Comparison of ENCODE assay signal across 18 mouse cellular contexts in genomic region chr1:193229570-193229969, GRCm38 (mm10). TPM values are rescaled to one million over a fixed set of nuclear protein-coding genes. Genes with fewer than 3 reads are reported as not detected.
DNase-seq lines count a peak whose midpoint lies in the region; ATAC-seq and TF ChIP-seq lines count a peak whose summit lies in the region.
"Had no signal": no experiment of that assay in that cellular context is flagged by ENCODE, and none has a peak within 500 bp of the region (broad histone marks: within the 10 kb centered on the region; RNA-seq: fewer than 3 reads in every experiment).

No protein-coding gene starts in this region.

- H3K4me1 ChIP-seq in kidney, embryonic 15.5 days: peaks cover 41% of the 10 kb centered on the region
- peaks cover 23% of the 10 kb centered on the region for H3K4me1 ChIP-seq in liver, adult 2 months (ENCODE audit: control insufficient read depth, insufficient read depth, low read length)
- H3K4me1 ChIP-seq in midbrain, postnatal 0 days (ENCODE audit: insufficient read depth, low read length): no peaks in the 10 kb centered on the region
- H3K4me1 ChIP-seq: forebrain, embryonic 15.5 days; hindbrain, embryonic 12.5 days had no signal

- WGBS in kidney, embryonic 15.5 days: 89% methylated on average over 5 of the region's 5 CpGs
- 28% methylated on average over 5 of the region's 5 CpGs for WGBS in liver, adult 2 months
- 95% methylated on average over 5 of the region's 5 CpGs for WGBS in midbrain, postnatal 0 days

- no peaks in the 10 kb centered on the region for H3K27me3 ChIP-seq in kidney, embryonic 15.5 days
- no peaks in the 10 kb centered on the region for H3K27me3 ChIP-seq in liver, adult 2 months (ENCODE audit: control insufficient read depth, insufficient read depth, low read length)
- H3K27me3 ChIP-seq in midbrain, postnatal 0 days (ENCODE audit: insufficient read depth, low read length): no peaks in the 10 kb centered on the region
- H3K27me3 ChIP-seq: forebrain, embryonic 15.5 days; hindbrain, embryonic 12.5 days had no signal

- TF ChIP-seq CTCF in liver, adult 2 months (IDR thresholded peaks at IDR 0.05; ENCODE audit: low read depth, low read length): no peak
- no peak for TF ChIP-seq CTCF in midbrain, postnatal 0 days (IDR thresholded peaks at IDR 0.05)

- no peak overlapping the region for H3K27ac ChIP-seq in kidney, embryonic 15.5 days
- peak overlapping the region; percentile 77 for H3K27ac ChIP-seq in liver, adult 2 months (replicated peaks; ENCODE audit: insufficient read depth, low read depth, low read length)
- no peak overlapping the region for H3K27ac ChIP-seq in midbrain, postnatal 0 days (ENCODE audit: low read depth, low read length)
- H3K27ac ChIP-seq: embryonic facial prominence, embryonic 10.5 days; forebrain, embryonic 15.5 days; heart, embryonic 10.5 days; hindbrain, embryonic 12.5 days had no signal

- no peaks in the 10 kb centered on the region for H3K9me3 ChIP-seq in kidney, embryonic 15.5 days (replicated peaks)
- no peaks in the 10 kb centered on the region for H3K9me3 ChIP-seq in midbrain, postnatal 0 days (ENCODE audit: low read length)
- H3K9me3 ChIP-seq: embryonic facial prominence, embryonic 10.5 days; forebrain, embryonic 15.5 days; heart, embryonic 10.5 days; hindbrain, embryonic 12.5 days had no signal

- TF ChIP-seq POLR2A in liver, adult 2 months (IDR thresholded peaks at IDR 0.05; ENCODE audit: extremely low read depth, insufficient read depth, low read length): no peak

- no peak for ATAC-seq in kidney, embryonic 15.5 days (replicated peaks; ENCODE audit: low FRiP score)
- peak; percentile 53 for ATAC-seq in megakaryocyte progenitor cell, adult 5-6 weeks (replicated peaks; ENCODE audit: poor library complexity)
- no peak for ATAC-seq in midbrain, postnatal 0 days (ENCODE audit: low FRiP score)
- ATAC-seq: forebrain, embryonic 15.5 days had no signal

- no peak overlapping the region for H3K9ac ChIP-seq in kidney, embryonic 15.5 days
- no peak overlapping the region for H3K9ac ChIP-seq in liver, adult 2 months (ENCODE audit: low read depth, low read length)
- no peak overlapping the region for H3K9ac ChIP-seq in midbrain, postnatal 0 days (replicated peaks; ENCODE audit: low read length, poor library complexity, severe bottlenecking)
- H3K9ac ChIP-seq: forebrain, embryonic 15.5 days; hindbrain, embryonic 12.5 days had no signal

- no peak overlapping the region for H3K4me3 ChIP-seq in kidney, embryonic 15.5 days (replicated peaks)
- no peak overlapping the region for H3K4me3 ChIP-seq in liver, adult 2 months (ENCODE audit: insufficient read depth, low read depth, low read length)
- H3K4me3 ChIP-seq in midbrain, postnatal 0 days (ENCODE audit: low read depth, low read length): no peak overlapping the region
- H3K4me3 ChIP-seq: embryonic facial prominence, embryonic 10.5 days; forebrain, embryonic 15.5 days; heart, embryonic 10.5 days; hindbrain, embryonic 12.5 days had no signal

- H3K4me2 ChIP-seq in kidney, embryonic 15.5 days: no peak overlapping the region
- no peak overlapping the region for H3K4me2 ChIP-seq in midbrain, postnatal 0 days (ENCODE audit: low read depth, low read length, poor library complexity, severe bottlenecking)
- H3K4me2 ChIP-seq: forebrain, embryonic 15.5 days; hindbrain, embryonic 12.5 days had no signal

- no peaks in the 10 kb centered on the region for H3K36me3 ChIP-seq in kidney, embryonic 15.5 days
- peaks cover 7% of the 10 kb centered on the region; the same call in 1 of the 2 replicates for H3K36me3 ChIP-seq in liver, adult 2 months (ENCODE audit: control insufficient read depth, insufficient read depth, low read length)
- no peaks in the 10 kb centered on the region for H3K36me3 ChIP-seq in midbrain, postnatal 0 days (ENCODE audit: insufficient read depth, low read length)
- H3K36me3 ChIP-seq: embryonic facial prominence, embryonic 10.5 days; forebrain, embryonic 15.5 days; heart, embryonic 10.5 days; hindbrain, embryonic 12.5 days had no signal

- no peaks in the 10 kb centered on the region for H3K79me2 ChIP-seq in liver, adult 2 months (ENCODE audit: control insufficient read depth, insufficient read depth, low read length)

- peak; percentile 47 to 49 for DNase-seq in kidney, adult 8-10 months
- DNase-seq in liver, adult 2 months (ENCODE audit: extremely low read depth, low read depth, low spot score): peak; percentile 93
- no peak for DNase-seq in liver
- peak; percentile 28 for DNase-seq in adipocyte (ENCODE audit: low spot score)
- DNase-seq in midbrain, postnatal 0 days (ENCODE audit: low spot score): no peak
- DNase-seq: adrenal gland, adult 8-10 months; cerebellum, adult 2 months; cerebellum, postnatal 10 days; gastrocnemius, postnatal 36 days; heart, adult 18-20 months; heart, postnatal 10 days; heart, postnatal 4 days had no signal

RNA-seq across cellular contexts. Expression of gene Lamb3, which starts 22.1 kb away (rescaled TPM):
- 1.2 and 1.6 TPM in 2 replicates for polyA plus RNA-seq in kidney, embryonic 15.5 days (2015; fragmentation: Nextera tagmentation; extraction: Ambion mirVana)
- 1.7 and 2.0 TPM in 2 replicates for total RNA-seq in liver, adult 2 months (2014; rRNA removed)
- polyA plus RNA-seq in liver, adult 2 months (2012; rRNA removed): 1.6 and 2.4 TPM in 2 replicates
- total RNA-seq in megakaryocyte progenitor cell, adult 5-6 weeks (2015): 5.7 and 8.8 TPM in 2 replicates
- total RNA-seq in megakaryocyte progenitor cell, adult 5-6 weeks (2017): 1.9 and 9.7 TPM in 2 replicates
- 0.66 and 0.82 TPM in 2 replicates for total RNA-seq in midbrain, postnatal 0 days (2014; rRNA removed)
- 1.1 and 1.4 TPM in 2 replicates for polyA plus RNA-seq in midbrain, postnatal 0 days (2015; fragmentation: Nextera tagmentation; extraction: Ambion mirVana)

RNA-seq across cellular contexts. Expression of gene Traf3ip3, which starts 28.1 kb away (rescaled TPM):
- 3.5 and 4.3 TPM in 2 replicates for polyA plus RNA-seq in kidney, embryonic 15.5 days (2015; fragmentation: Nextera tagmentation; extraction: Ambion mirVana)
- 0.65 and 0.67 TPM in 2 replicates for total RNA-seq in liver, adult 2 months (2014; rRNA removed)
- 0.21 and 0.88 TPM in 2 replicates for polyA plus RNA-seq in liver, adult 2 months (2012; rRNA removed)
- total RNA-seq in megakaryocyte progenitor cell, adult 5-6 weeks (2015): 40.9 and 44.1 TPM in 2 replicates
- total RNA-seq in megakaryocyte progenitor cell, adult 5-6 weeks (2017): 75.9 and 85.8 TPM in 2 replicates
- total RNA-seq in midbrain, postnatal 0 days (2014; rRNA removed): 2.4 and 2.7 TPM in 2 replicates
- 1.3 and 1.9 TPM in 2 replicates for polyA plus RNA-seq in midbrain, postnatal 0 days (2015; fragmentation: Nextera tagmentation; extraction: Ambion mirVana)

RNA-seq across cellular contexts. Expression of gene Hsd11b1, which starts 34.3 kb away (rescaled TPM):
- 1.5 TPM in 2 replicates for polyA plus RNA-seq in kidney, embryonic 15.5 days (2015; fragmentation: Nextera tagmentation; extraction: Ambion mirVana)
- total RNA-seq in liver, adult 2 months (2014; rRNA removed): 807 and 1,077 TPM in 2 replicates
- polyA plus RNA-seq in liver, adult 2 months (2012; rRNA removed): 826 and 1,028 TPM in 2 replicates
- 74.0 and 84.4 TPM in 2 replicates for total RNA-seq in megakaryocyte progenitor cell, adult 5-6 weeks (2015)
- total RNA-seq in megakaryocyte progenitor cell, adult 5-6 weeks (2017): 34.5 and 39.9 TPM in 2 replicates
- total RNA-seq in midbrain, postnatal 0 days (2014; rRNA removed): 2.7 and 3.0 TPM in 2 replicates
- polyA plus RNA-seq in midbrain, postnatal 0 days (2015; fragmentation: Nextera tagmentation; extraction: Ambion mirVana): 2.8 and 3.4 TPM in 2 replicates

RNA-seq across cellular contexts. Expression of gene G0s2, which starts 43.4 kb away (rescaled TPM):
- 28.6 and 37.1 TPM in 2 replicates for polyA plus RNA-seq in kidney, embryonic 15.5 days (2015; fragmentation: Nextera tagmentation; extraction: Ambion mirVana)
- 78.0 and 106 TPM in 2 replicates for total RNA-seq in liver, adult 2 months (2014; rRNA removed)
- 179 and 444 TPM in 2 replicates for polyA plus RNA-seq in liver, adult 2 months (2012; rRNA removed)
- total RNA-seq in megakaryocyte progenitor cell, adult 5-6 weeks (2015): 9.3 and 11.9 TPM in 2 replicates
- total RNA-seq in megakaryocyte progenitor cell, adult 5-6 weeks (2017): 14.2 and 27.8 TPM in 2 replicates
- total RNA-seq in midbrain, postnatal 0 days (2014; rRNA removed): 5.3 and 8.6 TPM in 2 replicates
- polyA plus RNA-seq in midbrain, postnatal 0 days (2015; fragmentation: Nextera tagmentation; extraction: Ambion mirVana): 5.8 and 6.5 TPM in 2 replicates

Comparison
In these comparisons a context has a peak if more than half of its experiments do, and no peak if none do; other contexts are left out.
1. DNase-seq: peak in kidney, adult 8-10 months (2 of 2), liver, adult 2 months (single experiment) and adipocyte (single experiment); none in liver (single experiment) and midbrain, postnatal 0 days (single experiment).
2. RNA of gene Traf3ip3, which starts 28.1 kb away (total RNA-seq): 40.9 to 85.8 TPM in megakaryocyte progenitor cell, adult 5-6 weeks; 2.4 to 2.7 TPM in midbrain, postnatal 0 days and 0.65 to 0.67 TPM in liver, adult 2 months; every median in the first group is over 10 times any median in the second.